Mouse (Mus musculus) c-Kit-positive CD71-positive TER-119-positive erythroid progenitor cells, embryonic 14.5 days (primary cell): ENCODE results near the gene Tac4.
A peak's percentile ranks its signal among the peaks of the same experiment; 100 is the strongest.

Experiments
- DNase-seq: peaks from one replicate; pipeline ENCODE4 v3.0.0-alpha.2; 2013; ENCODE audit warnings: low spot score

Tac4 gene

GRCm38 (mm10) chr11:95263816-95264454, 2.6 kb downstream of the Tac4 start:
- DNase-seq, result no peak

- no peak for DNase-seq
Measured at GRCm38 (mm10) chr11:95264455-95265013, 3.2 kb downstream of the Tac4 start.

GRCm38 (mm10) chr11:95266540-95267245, 5.4 kb downstream of the Tac4 start:
- DNase-seq, result no peak

- DNase-seq, result no peak
Measured at GRCm38 (mm10) chr11:95273661-95274060, 12.3 kb downstream of the Tac4 start.

GRCm38 (mm10) chr11:95274613-95275012, 13.3 kb downstream of the Tac4 start:
- no peak for DNase-seq

GRCm38 (mm10) chr11:95276056-95276455, 14.7 kb downstream of the Tac4 start:
- DNase-seq, result no peak

GRCm38 (mm10) chr11:95279061-95279659, 17.8 kb downstream of the Tac4 start:
- DNase-seq, result no peak

- DNase-seq, result no peak
Measured at GRCm38 (mm10) chr11:95282331-95282730, 21.0 kb downstream of the Tac4 start.

- no peak for DNase-seq
Measured at GRCm38 (mm10) chr11:95291998-95292397, 30.7 kb downstream of the Tac4 start.

GRCm38 (mm10) chr11:95293017-95293624, 31.8 kb downstream of the Tac4 start:
- DNase-seq, result no peak

GRCm38 (mm10) chr11:95295736-95296135, 34.4 kb downstream of the Tac4 start:
- no peak for DNase-seq

GRCm38 (mm10) chr11:95298146-95298545, 36.8 kb downstream of the Tac4 start:
- peak; percentile 40 for DNase-seq

- no peak for DNase-seq
Measured at GRCm38 (mm10) chr11:95299886-95300285, 38.6 kb downstream of the Tac4 start.

- DNase-seq, result no peak
Measured at GRCm38 (mm10) chr11:95301772-95302171, 40.4 kb downstream of the Tac4 start.

GRCm38 (mm10) chr11:95305600-95305999, 44.3 kb downstream of the Tac4 start:
- no peak for DNase-seq

- peak; percentile 40 for DNase-seq
Measured at GRCm38 (mm10) chr11:95307526-95307925, 46.2 kb downstream of the Tac4 start.

GRCm38 (mm10) chr11:95309510-95310006, 48.2 kb downstream of the Tac4 start:
- DNase-seq, result peak; percentile 98

- DNase-seq, result peak; percentile 97
Measured at GRCm38 (mm10) chr11:95310007-95310647, 48.8 kb downstream of the Tac4 start, which contains the start of gene Kat7. Kat7 (minus strand) TSS chr11:95310246.

GRCm38 (mm10) chr11:95310648-95311424, 49.5 kb downstream of the Tac4 start:
- no peak for DNase-seq

GRCm38 (mm10) chr11:95311425-95311807, 50.1 kb downstream of the Tac4 start:
- no peak for DNase-seq
